Mouse (Mus musculus): ENCODE results near the gene Ctsl. TPM values are rescaled to one million over a fixed set of nuclear protein-coding genes. Genes with fewer than 3 reads are reported as not detected.

Ctsl gene
- polyA plus RNA-seq, 1 experiment from 2014 or later: 197 TPM

DNA sequence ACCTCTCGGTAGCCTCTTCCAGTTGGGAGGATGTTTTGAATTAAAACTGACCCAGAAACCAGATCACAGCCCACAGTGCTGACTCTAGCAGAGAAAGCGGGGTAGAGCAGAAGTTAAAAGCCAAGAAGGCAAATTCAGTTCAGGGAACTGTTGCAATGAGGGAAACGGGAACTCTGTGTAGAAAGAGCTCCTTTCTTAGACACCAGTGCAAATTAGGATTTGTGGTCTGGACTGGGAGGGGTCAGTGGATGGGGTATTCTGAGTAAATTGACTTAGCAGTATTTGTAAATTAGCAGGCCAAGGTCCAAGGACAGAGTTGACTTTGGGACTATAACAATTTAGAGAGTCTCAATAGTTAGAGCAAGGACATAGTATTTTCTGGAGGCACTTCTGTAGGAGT is 31.3 kb upstream of the Ctsl start:
- WGBS (ENCODE audit: insufficient replicate concordance): 12% methylated on average over 3 of the region's 3 CpGs
- Histone ChIP-seq H3K4me2 (peak overlapping the region; percentile 44), H3K4me3 (replicated peaks) (no peak overlapping the region), H3K27me3 (no peaks in the 10 kb centered on the region), H3K27ac (replicated peaks) (peak overlapping the region; percentile 64), H3K4me1 (replicated peaks) (peaks cover 22% of the 10 kb centered on the region), H3K9ac (no peak overlapping the region), H3K36me3 (replicated peaks) (no peaks in the 10 kb centered on the region), H3K9me3 (replicated peaks) (no peaks in the 10 kb centered on the region)
- peak; percentile 41 for ATAC-seq (ENCODE audit: insufficient read depth)

DNA sequence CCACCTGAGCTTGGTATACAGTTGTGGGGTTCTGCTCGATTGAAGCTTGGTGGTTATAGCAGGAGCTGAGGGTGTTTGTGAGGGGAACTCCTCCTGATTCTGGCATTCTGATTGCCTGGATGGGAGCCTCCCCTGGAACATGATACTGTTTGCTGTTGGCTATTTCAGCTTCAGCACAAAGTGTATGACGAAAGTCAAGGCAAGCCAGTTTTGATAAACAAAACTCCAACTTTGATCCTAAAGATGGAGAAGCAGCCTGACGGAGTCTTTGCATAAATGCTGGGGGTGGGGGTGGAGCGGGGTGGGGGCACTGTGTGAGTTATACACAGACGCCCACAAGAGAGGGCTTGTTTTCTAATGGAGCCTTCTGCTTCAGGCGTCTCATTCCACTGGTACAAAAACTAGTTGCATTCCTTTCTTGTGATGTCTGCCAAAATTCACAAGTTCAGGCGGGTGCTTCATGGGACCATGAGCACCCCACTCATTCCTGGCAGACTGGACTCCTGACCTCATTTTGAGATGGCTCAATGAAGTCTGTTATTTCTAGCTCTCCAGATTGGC is 30.2 kb upstream of the Ctsl start:
- Histone ChIP-seq H3K9ac (no peak overlapping the region), H3K36me3 (replicated peaks) (no peaks in the 10 kb centered on the region), H3K4me1 (replicated peaks) (peaks cover 22% of the 10 kb centered on the region), H3K4me2 (peak overlapping the region; percentile 10; the same call in 1 of the 2 replicates), H3K9me3 (replicated peaks) (no peaks in the 10 kb centered on the region), H3K27me3 (no peaks in the 10 kb centered on the region), H3K4me3 (replicated peaks) (no peak overlapping the region), H3K27ac (replicated peaks) (peak overlapping the region; percentile 64)
- peak; percentile 54 for ATAC-seq (ENCODE audit: insufficient read depth)
- WGBS (ENCODE audit: insufficient replicate concordance): 52% methylated on average over 7 of the region's 7 CpGs

DNA sequence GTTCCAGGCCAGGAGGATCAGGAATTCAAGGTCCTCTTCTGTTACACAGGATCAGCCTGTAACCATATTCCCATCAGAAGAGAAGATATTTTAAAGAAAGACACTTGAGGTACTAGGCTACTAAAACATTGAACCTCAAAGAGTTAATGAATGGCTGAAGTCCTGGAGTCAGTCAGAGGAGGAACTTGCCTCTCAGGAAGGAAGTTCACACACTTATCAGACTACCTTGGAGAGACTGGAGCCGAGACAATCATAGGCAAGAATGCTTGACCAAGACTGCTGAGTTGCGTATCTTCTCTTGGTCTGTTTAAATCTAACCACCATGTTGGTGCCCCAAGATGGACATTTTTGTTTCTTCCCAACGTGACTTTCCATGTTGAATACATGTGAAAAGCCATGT is 29.2 kb upstream of the Ctsl start:
- Histone ChIP-seq H3K4me2 (no peak overlapping the region), H3K4me3 (replicated peaks) (no peak overlapping the region), H3K27me3 (no peaks in the 10 kb centered on the region), H3K9ac (no peak overlapping the region), H3K36me3 (replicated peaks) (no peaks in the 10 kb centered on the region), H3K9me3 (replicated peaks) (no peaks in the 10 kb centered on the region), H3K27ac (replicated peaks) (no peak overlapping the region), H3K4me1 (replicated peaks) (peaks cover 22% of the 10 kb centered on the region)
- WGBS (ENCODE audit: insufficient replicate concordance): 33% methylated on average over 3 of the region's 3 CpGs
- ATAC-seq (ENCODE audit: insufficient read depth): no peak

DNA sequence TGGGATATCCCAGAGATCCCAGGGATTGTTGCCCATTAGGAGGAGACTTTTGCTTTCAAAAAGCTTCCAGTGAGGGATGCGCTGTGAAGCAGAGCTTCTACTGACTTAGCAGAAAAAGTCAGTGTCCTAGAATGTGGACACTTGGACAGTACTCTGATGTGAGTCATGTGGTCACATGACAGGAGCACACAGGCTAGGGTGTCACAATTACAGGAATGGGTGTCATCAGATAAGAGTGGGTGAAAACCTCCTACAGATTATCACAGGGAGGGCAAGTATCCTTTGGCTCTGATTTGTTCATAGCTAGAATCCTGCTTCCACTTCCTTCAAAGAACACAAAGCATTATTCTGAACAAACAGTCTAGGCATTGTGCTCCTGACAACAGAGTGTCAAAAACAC is 27.4 kb upstream of the Ctsl start:
- H3K4me3 ChIP-seq (replicated peaks): no peak overlapping the region
- no peaks in the 10 kb centered on the region for H3K36me3 ChIP-seq (replicated peaks)
- H3K9ac ChIP-seq: no peak overlapping the region
- no peak overlapping the region for H3K27ac ChIP-seq (replicated peaks)
- no peaks in the 10 kb centered on the region for H3K27me3 ChIP-seq
- H3K4me1 ChIP-seq (replicated peaks): peaks cover 18% of the 10 kb centered on the region
- no peaks in the 10 kb centered on the region for H3K9me3 ChIP-seq (replicated peaks)
- 82% methylated on average over 1 of the region's 1 CpGs for WGBS (ENCODE audit: insufficient replicate concordance)
- no peak for ATAC-seq (ENCODE audit: insufficient read depth)
- H3K4me2 ChIP-seq: no peak overlapping the region

DNA sequence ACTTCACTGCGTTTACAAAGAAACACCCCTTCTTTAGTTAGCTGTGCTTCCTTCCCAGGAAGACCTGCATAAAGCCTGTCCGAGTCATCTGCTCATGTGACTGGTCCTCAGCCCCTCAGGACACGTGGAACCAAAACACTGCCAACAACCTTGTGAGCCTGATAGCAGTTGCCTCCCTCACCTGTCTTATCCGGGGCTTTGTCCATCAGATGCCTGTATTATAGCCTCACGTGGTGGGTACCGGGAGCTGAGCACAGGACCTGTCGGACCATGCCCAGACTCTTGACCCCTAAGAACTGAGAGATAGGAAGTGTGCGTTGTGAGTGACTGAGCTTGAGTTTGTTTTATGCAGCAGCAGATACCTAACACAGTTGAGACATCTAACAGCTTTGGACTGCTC is 26.3 kb upstream of the Ctsl start:
- 46% methylated on average over 8 of the region's 8 CpGs for WGBS (ENCODE audit: insufficient replicate concordance)
- Histone ChIP-seq H3K4me1 (replicated peaks) (peaks cover 10% of the 10 kb centered on the region), H3K4me2 (no peak overlapping the region), H3K36me3 (replicated peaks) (no peaks in the 10 kb centered on the region), H3K27ac (replicated peaks) (no peak overlapping the region), H3K4me3 (replicated peaks) (no peak overlapping the region), H3K9ac (no peak overlapping the region), H3K9me3 (replicated peaks) (no peaks in the 10 kb centered on the region), H3K27me3 (no peaks in the 10 kb centered on the region)
- no peak for ATAC-seq (ENCODE audit: insufficient read depth)

DNA sequence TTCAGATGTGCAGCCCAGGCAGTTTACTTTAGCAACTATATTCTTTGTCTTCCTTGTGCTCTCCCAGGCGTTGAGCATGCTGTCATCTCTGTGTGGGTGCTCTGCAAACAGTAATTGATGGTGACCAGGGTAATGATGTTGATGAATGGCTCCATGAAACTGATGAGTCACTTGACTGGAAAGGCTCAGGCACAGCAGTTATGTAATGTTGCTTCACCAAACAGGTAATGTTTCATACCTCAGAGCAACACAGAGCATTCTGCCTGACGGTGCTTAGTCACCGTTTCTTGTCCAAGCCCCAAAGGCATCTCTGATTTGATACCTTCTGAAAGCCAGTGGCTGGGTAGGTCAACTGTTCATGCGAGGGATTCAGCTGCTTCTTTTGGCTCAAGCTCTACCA is 17.7 kb upstream of the Ctsl start:
- H3K27ac ChIP-seq (replicated peaks): no peak overlapping the region
- no peak overlapping the region for H3K4me3 ChIP-seq (replicated peaks)
- no peak for ATAC-seq (ENCODE audit: insufficient read depth)
- H3K36me3 ChIP-seq (replicated peaks): no peaks in the 10 kb centered on the region
- 0 out of 2 replicates have a peak, but pooled peaks cover 2% of the 10 kb centered on the region for H3K4me1 ChIP-seq (replicated peaks)
- H3K9me3 ChIP-seq (replicated peaks): no peaks in the 10 kb centered on the region
- no peak overlapping the region for H3K4me2 ChIP-seq
- WGBS (ENCODE audit: insufficient replicate concordance): 57% methylated on average over 4 of the region's 4 CpGs
- no peaks in the 10 kb centered on the region for H3K27me3 ChIP-seq
- H3K9ac ChIP-seq: no peak overlapping the region

DNA sequence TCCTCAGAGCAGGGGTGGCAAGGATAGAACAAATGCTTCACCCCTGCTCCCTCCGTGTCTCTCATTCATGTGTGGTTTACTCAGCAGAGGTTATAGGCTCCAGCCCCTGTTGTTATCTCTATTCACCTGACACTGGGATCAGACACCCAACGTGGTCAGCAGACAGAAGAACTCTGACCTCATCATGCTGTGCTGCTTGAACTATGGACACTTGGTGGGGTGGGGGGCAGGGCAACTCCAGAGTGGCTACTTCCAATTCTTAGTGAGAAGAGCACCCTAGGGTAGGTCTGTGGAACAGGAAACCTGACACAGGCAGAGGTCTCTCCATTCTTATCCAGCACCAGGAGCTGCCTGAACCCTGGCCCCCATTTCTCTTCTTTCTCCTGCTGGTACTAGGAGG is 15.4 kb upstream of the Ctsl start:
- WGBS (ENCODE audit: insufficient replicate concordance): 5% methylated on average over 2 of the region's 2 CpGs
- Histone ChIP-seq H3K27me3 (no peaks in the 10 kb centered on the region), H3K9me3 (replicated peaks) (no peaks in the 10 kb centered on the region), H3K27ac (replicated peaks) (peak overlapping the region; percentile 67), H3K4me1 (replicated peaks) (0 out of 2 replicates have a peak, but pooled peaks cover 2% of the 10 kb centered on the region), H3K36me3 (replicated peaks) (no peaks in the 10 kb centered on the region), H3K9ac (no peak overlapping the region), H3K4me2 (no peak overlapping the region), H3K4me3 (replicated peaks) (no peak overlapping the region)
- ATAC-seq (ENCODE audit: insufficient read depth): peak; percentile 87

DNA sequence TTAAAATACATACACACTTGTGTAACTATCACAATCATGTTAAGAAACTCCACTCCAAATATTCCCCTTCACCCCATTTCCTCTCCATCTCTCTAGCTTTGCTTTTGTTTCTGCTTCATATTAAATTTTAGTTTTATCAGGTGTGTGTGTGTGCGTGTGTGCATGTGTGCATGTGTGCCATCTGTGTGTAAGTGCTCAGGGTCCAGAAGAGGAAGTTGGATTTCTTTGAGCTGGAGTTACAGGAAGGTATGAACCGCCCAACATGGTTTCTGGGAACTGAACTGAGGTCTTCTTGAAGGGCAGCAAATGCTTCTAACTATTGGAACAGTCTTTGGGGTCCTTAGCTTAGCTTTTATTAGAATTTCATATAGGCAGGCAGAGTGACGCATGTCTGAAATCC is 14.2 kb upstream of the Ctsl start:
- 0 out of 2 replicates have a peak, but pooled peaks cover 2% of the 10 kb centered on the region for H3K4me1 ChIP-seq (replicated peaks)
- ATAC-seq (ENCODE audit: insufficient read depth): no peak
- no peaks in the 10 kb centered on the region for H3K36me3 ChIP-seq (replicated peaks)
- H3K4me2 ChIP-seq: no peak overlapping the region
- 58% methylated on average over 3 of the region's 3 CpGs for WGBS (ENCODE audit: insufficient replicate concordance)
- no peaks in the 10 kb centered on the region for H3K9me3 ChIP-seq (replicated peaks)
- no peak overlapping the region for H3K4me3 ChIP-seq (replicated peaks)
- no peak overlapping the region for H3K27ac ChIP-seq (replicated peaks)
- no peak overlapping the region for H3K9ac ChIP-seq
- no peaks in the 10 kb centered on the region for H3K27me3 ChIP-seq

DNA sequence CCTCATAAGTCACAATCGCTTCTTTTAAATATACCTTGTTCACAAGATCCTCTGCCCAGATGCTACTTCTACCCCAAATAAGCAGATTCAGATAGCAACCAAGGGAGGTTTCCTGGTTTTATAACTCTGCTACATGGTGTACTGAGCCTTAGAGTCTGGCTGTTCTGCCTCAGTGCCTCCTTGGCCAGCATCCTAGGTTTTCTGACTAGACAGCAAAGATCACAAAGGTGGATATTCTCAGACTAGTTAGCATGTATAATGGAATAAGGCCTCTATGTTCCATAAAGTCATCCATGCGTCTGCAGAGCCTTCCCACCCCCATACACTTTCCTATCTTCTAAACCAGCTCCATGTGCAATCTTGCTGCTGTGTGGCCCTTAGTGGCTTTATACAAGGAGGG is 9.6 kb upstream of the Ctsl start:
- no peak overlapping the region for H3K4me2 ChIP-seq
- H3K9me3 ChIP-seq (replicated peaks): no peaks in the 10 kb centered on the region
- H3K27ac ChIP-seq (replicated peaks): no peak overlapping the region
- H3K4me3 ChIP-seq (replicated peaks): no peak overlapping the region
- H3K27me3 ChIP-seq: no peaks in the 10 kb centered on the region
- 64% methylated on average over 2 of the region's 2 CpGs for WGBS (ENCODE audit: insufficient replicate concordance)
- no peak overlapping the region for H3K9ac ChIP-seq
- ATAC-seq (ENCODE audit: insufficient read depth): no peak
- H3K4me1 ChIP-seq (replicated peaks): no peaks in the 10 kb centered on the region
- no peaks in the 10 kb centered on the region for H3K36me3 ChIP-seq (replicated peaks)

DNA sequence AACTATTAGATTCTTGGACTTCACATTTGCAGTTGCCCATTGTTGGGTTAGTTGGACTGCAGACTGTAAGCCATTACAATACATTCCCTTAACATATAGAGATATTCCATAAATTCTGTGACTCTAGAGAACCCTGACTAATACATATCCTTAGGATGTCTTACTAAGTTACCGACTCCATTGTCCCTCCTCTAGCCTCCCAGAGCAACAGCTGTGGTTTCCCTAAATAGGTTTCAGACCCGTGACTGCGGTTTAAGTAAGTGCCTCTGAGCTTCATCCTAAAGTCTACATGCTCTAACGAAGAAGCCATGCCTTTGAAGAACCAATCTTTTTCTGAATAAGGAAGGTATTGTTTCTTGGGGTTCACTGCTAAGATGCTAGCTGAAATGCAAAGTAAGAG is 7.9 kb upstream of the Ctsl start:
- no peaks in the 10 kb centered on the region for H3K36me3 ChIP-seq (replicated peaks)
- H3K4me2 ChIP-seq: no peak overlapping the region
- no peak overlapping the region for H3K9ac ChIP-seq
- H3K27ac ChIP-seq (replicated peaks): no peak overlapping the region
- no peak for ATAC-seq (ENCODE audit: insufficient read depth)
- no peak overlapping the region for H3K4me3 ChIP-seq (replicated peaks)
- no peaks in the 10 kb centered on the region for H3K4me1 ChIP-seq (replicated peaks)
- no peaks in the 10 kb centered on the region for H3K27me3 ChIP-seq
- no peaks in the 10 kb centered on the region for H3K9me3 ChIP-seq (replicated peaks)
- WGBS (ENCODE audit: insufficient replicate concordance): 56% methylated on average over 4 of the region's 4 CpGs

DNA sequence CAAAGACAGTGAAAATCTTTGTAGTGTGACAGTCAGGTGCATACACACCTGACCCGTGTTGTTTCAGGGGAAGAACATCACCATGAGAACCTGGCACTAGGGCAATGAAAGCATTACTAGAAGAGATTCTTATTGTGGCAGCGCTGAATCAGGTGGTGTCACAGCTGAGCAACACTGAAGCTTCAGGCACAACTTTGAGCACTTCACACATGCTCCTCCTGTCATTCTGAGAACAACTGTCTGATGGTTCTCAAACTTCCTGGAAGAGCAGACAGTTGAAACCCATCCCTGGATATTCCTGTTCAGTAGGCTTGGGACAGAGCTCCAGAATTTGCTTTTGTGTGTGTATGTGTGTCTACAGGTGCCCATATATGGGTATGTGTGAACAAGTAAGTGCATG is 5.8 kb upstream of the Ctsl start:
- no peak for ATAC-seq (ENCODE audit: insufficient read depth)
- Histone ChIP-seq H3K27ac (replicated peaks) (no peak overlapping the region), H3K27me3 (no peaks in the 10 kb centered on the region), H3K4me2 (no peak overlapping the region), H3K9me3 (replicated peaks) (no peaks in the 10 kb centered on the region), H3K4me1 (replicated peaks) (no peaks in the 10 kb centered on the region), H3K36me3 (replicated peaks) (no peaks in the 10 kb centered on the region), H3K4me3 (replicated peaks) (no peak overlapping the region), H3K9ac (no peak overlapping the region)
- 64% methylated on average over 2 of the region's 2 CpGs for WGBS (ENCODE audit: insufficient replicate concordance)

DNA sequence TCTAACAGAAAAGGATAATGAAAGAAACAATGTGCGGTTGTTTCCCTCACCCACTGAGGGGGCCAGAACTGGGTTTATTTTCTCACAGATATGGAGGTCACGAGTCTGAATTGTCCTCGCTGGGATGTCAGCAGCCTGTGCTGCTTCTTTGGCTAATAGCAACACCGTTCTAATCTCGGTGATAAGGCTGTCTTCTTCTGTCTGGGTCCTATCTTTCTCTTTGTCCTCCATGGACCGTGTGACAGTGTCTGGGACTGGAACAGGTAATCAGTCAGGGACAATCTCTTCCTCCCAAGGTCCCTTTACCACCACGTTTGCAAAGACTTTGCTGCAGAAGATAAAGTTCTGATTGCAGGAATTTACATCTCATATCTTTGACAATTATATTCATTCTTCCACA is 4.5 kb upstream of the Ctsl start:
- 22% methylated on average over 7 of the region's 7 CpGs for WGBS (ENCODE audit: insufficient replicate concordance)
- ATAC-seq (ENCODE audit: insufficient read depth): no peak
- no peak overlapping the region for H3K4me2 ChIP-seq

More for the DNA sequence above, 4.5 kb upstream of the Ctsl start:
- Histone ChIP-seq H3K36me3 (replicated peaks) (no peaks in the 10 kb centered on the region), H3K4me3 (replicated peaks) (no peak overlapping the region), H3K9me3 (replicated peaks) (no peaks in the 10 kb centered on the region), H3K9ac (no peak overlapping the region), H3K4me1 (replicated peaks) (peaks cover 3% of the 10 kb centered on the region), H3K27me3 (no peaks in the 10 kb centered on the region), H3K27ac (replicated peaks) (no peak overlapping the region)

All from liver, embryonic 15.5 days (tissue).